Mouse (Mus musculus) monocyte, adult 5-6 weeks (primary cell): ENCODE results near the gene Gm11627. TPM values are rescaled to one million over a fixed set of nuclear protein-coding genes. Genes with fewer than 3 reads are reported as not detected.

Source experiments
- ATAC-seq: fragments of 153-309, 156-312 bp; replicated peaks from 2 replicates; pipeline ENCODE4 v1.8.0; 2017; ENCODE audit warnings: mild to moderate bottlenecking; ENCODE audit not compliant: low TSS enrichment, insufficient number of reproducible peaks, severe bottlenecking, poor library complexity, low FRiP score
- total RNA-seq: library from RNA; stranded (forward); fragments of 200-1000, 200-491, 200-594 nt; gene quantifications from 3 replicates; pipeline ENCODE4 v1.2.3, GENCODE M21; 2017

Gm11627 gene
- total RNA-seq, 1 experiment from 2014 or later, result not detected

DNA sequence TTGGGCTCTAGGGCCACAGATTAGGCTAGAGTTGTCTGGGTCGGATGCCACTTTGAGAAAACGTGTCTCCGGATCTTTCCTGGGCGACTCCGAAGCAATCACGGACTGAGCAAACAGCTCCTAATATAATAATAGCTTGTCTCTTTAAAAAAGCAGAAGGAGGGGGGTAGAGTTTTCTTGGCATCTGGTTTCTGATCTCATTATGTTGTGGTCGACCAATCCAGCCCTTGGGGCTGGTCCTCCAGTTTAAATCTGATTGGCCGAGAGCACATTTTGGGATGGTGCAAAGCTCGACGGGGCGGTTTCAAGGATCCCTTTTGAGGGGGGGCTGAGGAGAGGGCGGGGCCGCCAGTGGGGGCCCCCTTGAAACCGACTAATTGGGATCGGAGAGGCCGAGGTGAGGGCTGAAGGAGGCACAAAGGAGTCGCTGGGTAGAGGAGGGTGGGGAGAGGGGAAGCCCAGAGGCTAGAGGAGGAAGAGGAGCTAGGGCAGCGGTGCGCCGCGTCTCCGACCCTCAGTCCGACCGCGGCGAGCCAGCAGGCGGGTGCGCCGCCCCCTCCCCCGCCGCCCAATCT is 24.8 kb upstream of the Gm11627 start, which contains the start of gene Fzd2:
Gene Fzd2 (plus strand): TSS at position 387 of the 575 bp plus-strand sequence.
- ATAC-seq, result no peak; the same call in 1 of the 2 replicates

DNA sequence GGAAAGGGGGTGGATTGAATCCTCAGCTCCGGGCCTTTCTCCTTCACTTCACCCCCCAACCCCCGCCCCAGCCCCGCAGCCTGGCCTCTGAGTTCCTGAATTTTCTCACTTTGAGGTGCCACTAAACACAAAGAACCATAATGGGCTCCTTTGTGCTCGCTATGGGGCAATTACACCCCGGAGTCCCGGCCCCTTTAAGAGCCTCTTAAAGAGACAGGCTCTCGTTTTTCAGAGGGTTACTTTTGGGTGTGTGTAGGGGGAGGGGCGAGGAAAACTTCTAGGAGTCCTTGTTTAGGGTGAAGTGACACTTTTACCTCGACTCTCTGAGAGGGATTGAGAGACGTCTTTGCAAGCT is 24.2 kb upstream of the Gm11627 start:
- no peak for ATAC-seq

DNA sequence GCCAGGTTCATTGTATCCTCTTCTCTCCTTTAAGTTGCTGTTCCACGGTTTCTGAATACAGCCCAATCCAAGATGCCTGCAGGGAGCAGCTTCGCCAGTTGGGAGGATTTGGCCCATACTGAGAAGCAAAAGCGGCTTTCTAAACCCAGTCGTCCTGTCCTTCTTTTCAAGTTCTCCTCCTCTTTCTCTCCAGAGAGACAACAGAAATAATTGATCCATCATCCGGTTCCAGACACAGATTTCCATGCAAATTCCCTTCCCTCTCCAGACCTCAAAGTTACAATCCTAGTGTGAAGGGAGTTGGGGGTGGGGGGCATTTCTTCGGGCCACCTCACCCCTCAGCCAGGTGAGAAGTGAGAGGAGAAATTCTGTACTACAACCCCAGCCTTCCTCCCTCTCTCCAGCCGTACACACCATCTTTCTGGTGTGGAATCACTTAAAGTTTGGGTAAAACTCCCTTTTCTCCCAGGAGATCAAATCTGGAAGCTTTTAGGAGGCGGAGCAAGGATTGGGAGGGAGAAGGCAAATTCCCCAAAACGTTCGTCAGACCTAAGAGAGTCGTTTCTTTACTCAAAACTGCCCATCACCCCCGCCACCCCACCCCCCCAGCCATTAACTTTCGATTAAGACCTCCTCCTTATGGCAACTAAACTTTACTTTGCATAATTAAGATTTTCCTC is 23.7 kb upstream of the Gm11627 start:
- no peak for ATAC-seq

DNA sequence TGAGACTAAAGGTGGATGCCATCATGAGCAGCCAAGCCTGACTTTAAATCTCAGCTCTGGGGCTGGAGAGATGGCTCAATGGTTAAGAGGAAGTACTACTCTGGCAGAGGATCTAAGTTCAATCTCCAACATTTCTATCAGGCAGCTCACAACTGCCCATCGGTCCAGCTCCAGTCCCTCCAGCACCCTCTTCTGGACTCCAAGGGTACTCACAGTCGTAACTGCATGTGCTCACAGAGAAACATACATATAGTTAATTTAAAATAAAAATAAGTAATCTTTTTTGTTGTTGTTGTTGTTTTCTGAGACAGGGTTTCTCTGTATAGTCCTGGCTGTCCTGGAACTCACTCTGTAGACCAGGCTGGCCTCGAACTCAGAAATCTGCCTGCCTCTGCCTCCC is 20.7 kb upstream of the Gm11627 start:
- no peak for ATAC-seq

DNA sequence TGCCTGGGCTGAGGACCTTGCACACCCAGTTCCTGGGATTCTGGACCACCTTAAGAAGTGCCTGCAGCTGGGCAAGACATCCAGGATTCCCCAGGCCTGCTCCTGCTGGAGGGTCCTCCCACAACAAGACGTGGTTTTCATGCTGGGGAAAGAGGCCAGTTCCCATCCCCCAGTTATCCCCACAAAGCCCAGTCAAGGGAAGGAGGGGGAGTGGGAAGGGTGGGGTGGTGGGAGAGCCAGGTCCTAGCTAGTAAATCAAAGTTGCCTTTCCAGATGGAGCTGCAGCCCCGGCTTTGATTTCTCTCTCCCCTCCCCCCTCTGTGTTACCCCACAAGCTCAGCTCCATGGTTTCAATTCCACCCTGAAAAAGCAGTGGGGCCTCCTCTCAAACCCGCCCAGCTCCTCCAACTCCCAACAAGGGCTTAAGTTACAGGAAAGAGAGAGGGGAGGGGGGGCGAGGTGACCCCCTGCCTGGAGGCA is 16.1 kb upstream of the Gm11627 start:
- ATAC-seq, result no peak

DNA sequence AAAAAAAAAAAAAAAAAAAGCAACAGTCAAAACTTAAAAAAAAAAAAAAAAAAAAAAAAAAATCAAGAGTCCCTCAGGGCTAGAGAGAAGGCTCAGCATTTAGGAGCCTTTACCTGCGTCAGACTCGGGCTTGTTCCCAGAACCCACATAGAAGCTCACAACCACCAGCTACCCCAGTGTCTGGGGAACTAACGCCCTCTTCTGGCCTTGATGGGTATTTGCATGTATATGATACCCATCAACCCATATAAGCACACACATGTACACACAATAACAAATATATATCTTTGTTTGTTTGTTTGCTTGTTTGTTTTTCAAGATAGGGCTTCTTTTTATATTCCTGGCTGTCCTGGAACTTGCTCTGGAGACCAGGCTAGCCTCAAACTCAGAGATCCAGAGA is 8.3 kb upstream of the Gm11627 start:
- ATAC-seq, result no peak

DNA sequence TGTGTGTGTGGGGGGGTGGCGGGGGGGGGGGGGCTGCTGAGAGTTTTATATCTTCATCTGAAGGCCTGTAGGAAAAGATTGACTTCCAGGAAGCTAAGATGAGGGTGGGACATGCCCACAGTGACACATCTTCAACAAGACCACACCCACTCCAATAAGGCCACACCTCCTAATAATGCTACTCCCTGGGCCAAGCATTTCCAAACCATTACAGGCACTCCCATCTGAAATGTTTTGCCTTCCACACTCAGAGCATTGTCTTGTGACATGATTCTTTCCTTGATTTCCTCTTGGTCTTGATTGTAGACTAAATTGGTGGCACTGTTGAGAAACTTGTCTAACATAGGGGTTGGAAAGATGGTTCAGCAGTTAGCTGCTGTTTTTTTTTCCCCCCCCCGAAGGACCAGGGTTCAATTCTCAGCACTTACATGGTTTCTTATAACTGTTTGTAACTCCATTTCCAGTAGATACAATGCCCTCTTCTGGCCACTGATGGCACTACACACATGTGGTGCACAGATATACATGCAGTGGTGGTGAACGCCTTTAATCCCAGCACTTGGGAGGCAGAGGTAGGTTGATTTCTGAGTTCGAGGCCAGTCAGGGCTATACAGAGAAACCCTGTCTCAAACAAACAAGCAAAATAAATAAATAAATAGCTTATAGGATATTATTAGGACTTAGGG is 7.3 kb upstream of the Gm11627 start:
- no peak for ATAC-seq

DNA sequence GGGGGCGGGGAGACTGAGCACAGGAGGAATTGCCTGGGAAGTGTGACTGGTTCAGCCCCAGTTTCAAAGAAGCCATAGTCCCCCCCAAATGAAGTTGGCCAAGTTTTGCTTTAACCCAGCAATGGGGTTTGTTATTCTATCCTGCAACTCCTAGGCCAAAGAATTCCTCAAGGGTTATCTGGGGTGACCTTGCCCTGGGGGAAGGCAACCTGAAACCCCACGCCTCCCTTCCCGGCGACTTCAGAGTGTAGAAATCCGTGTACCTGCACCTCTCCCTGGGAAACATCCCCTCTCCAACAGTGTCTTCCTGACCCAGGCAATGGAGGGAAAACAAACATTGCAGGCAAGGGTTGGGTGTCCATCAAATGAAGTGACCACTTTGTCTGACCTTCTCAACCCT is 3.5 kb upstream of the Gm11627 start:
- ATAC-seq, result no peak

DNA sequence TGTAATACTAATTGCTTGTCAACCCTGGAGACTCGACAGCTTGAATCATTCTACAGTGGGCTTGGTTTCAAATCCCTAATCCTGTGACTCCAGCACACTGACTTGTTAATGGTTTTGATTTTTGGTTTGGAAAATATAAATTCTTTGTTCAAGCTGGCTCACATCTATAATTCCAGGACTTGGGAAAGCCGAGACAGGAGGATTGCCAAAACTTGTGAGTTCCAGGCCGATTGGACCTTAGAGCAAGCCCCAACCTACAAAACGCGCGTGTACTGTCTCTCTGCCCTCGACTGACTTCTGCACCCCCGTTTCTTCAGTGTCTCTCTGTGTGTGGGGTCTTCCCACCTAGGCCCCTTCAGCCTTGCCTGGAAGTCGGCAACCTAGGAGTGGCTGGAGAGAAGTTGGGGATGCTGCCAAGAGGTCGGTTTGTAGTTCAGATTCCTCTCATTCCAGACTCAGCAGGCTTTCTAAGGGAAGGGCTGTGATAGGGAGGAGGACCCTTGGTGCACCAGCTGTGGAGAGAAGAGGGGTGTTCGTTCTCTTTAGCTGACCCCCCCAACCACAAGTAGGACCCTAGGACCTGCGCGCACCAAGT is 2.9 kb upstream of the Gm11627 start:
- ATAC-seq, result no peak

DNA sequence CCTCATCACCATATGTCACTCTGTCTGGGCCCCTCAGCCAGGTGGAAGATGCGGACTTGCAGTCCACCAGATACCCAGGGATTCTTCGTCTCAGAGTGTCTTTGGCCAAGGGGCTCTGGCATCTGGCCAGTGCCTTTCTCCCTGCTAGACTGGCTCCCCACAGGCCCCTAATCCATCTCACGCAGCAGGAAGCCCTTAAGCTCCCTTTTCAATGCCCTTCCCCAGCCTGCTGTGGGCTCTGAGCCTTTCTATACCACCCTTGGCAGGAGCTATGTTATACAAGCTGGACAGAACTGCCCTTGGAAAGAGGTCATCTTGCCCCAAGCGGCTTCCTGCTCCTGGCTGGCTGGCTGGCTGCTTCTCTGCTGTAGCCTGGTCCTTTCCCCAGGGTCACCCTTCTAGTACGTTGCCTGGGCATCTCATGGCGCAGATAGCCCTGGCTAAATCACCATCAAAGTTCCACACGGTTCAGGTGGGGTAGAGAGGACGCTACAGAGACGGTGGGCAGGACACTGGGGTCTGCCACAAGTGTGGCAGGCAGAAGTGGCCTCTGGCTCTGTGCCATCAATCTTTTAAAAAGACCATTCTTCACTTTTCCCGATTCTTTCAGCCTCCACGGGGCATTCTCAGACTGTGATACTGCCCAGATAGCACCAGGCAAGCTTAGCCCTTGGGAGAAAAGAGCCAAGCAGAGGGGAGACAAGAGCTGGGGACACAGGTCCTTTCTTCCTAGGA is 2.2 kb upstream of the Gm11627 start:
- ATAC-seq, result no peak

DNA sequence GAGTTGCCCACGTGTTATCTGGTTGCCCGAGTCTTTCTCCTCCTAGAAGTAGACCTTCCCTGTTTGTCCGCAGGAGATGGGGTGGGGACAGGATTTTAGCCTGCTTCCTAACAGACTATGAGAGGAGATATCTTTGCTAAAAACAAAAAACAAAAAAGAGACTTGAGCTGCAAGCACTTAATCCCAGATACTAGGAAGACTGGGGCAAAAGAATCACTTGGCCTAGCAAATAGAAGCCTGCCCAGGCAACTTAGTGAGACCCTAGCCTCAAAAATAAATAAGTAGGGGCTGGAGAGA is 721 bp upstream of the Gm11627 start:
- ATAC-seq, result no peak

DNA sequence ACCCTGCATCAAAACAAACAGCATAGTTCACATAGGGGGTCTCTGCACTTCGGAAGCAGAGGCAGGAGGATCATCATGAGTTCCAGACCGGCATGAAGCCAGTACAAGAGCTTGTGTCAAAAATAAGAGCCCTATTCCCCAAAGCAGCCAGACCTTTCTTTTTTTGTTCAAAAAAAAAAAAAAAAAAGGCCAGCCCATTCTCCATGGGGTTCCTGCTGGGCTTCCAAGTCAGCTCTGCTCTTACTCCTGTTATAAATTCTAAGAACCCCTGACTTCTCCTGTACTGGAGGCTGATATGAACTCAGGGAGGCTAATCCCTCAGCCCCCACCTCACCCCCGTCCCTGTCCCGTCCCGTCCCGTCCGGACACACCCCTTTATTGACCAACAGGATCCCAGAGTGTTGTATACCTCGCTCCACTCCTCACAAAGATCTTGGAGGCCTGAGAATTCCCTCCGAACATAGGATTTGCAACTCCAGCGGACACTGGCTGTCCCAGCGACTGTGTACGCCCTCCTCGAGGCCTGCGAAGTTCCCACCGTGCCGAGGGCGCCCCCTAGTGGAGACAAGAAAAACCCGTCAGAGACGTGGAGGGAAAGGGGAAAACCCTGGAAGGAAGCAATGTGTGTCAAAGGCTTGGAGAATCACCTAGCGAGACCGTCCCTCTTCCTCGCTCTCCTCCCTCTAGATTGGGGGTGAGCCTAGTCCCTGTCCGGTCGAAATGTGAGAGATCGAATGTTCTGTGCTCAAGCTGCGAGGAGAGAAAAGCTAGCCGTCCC is 731 bp downstream of the Gm11627 start:
- peak; percentile 86 for ATAC-seq

DNA sequence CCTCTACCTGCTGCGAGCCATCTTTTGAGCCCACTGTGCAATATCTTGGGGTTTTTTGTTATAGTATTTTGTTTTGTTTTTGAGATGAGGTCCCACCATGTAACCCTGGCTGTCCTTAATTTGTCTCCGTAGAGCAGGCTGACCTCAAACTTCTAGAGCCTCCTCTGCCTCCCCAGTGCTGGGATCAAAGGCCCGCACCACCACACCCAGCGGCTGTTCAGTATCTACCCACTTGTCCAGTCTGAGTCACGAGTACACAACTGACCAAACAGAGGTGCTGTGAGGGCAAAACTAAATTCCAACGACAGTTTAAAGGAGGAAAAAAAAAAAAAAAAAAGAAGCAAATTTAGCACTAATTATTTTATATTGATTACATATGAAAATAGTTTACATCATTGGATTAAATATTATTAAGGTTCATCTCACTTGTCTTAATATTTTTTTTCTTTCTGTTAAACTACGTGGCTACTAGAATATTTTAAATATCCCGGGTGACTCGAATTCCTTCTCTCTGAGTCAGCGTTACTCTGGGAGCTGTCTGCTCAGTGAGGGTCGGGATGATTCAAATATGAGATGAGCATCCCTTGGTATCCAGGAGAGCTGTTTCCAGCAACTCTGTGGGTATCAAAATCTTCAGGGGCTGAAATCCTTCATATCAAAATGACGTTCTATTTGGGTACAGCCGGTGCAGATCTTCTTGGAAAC is 3.1 kb downstream of the Gm11627 start:
- ATAC-seq, result no peak

DNA sequence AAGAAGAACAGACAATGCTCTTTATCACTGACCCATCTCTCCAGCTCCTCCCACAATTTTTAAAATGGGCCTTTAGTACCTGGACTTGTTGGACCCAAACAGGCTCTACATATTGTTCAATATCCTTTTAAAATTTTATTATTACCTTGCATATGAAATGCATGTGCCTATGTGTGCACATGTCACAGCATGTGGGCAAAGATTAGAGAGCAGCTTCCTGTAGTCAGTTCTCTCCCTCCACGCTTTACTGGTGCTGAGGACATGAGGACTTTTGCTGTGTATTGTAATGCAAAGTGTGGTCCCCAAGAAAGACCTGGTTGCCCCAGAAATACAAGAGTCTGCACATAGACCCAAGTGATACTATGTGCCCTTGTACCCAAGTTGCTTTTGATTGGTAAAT is 4.2 kb downstream of the Gm11627 start:
- ATAC-seq, result no peak

DNA sequence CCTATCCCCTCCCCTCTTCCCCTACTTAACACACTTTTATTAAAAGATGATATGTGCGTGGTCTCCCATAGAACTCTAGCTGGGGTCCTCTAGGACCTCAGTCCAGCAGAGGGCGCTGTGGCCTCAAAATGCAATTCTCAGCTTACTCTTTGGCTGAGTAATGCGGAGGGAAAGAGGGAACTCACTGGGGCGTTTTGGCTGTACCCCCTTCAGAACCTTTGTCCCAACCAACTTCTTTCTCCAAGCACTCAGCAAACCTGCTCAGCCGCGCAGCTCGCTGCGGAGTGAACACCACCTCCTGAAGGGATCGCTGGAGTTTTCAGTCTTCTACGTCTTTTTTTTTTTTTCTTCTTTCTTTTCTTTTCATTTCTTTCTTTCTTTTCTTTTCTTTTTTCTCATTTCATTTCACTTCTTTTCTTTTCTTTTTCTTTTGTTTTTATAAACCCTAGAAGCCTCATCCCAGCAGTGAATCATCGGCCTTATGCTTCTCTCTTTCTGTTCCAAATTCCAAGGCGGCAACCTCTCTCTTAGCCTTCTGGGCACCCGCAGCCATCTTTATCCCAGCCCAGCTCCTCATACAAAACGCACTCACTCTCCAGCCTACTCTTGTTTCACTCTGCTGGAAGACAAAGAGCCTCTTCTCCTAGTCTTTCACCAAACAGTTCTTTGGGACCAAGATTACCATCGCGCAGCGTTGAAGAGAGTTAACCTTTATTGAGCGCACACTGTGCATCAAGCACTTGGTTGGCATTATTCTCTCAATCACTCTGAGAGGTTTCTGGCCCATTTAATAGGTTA is 6.2 kb downstream of the Gm11627 start:
- ATAC-seq, result peak; percentile 79

DNA sequence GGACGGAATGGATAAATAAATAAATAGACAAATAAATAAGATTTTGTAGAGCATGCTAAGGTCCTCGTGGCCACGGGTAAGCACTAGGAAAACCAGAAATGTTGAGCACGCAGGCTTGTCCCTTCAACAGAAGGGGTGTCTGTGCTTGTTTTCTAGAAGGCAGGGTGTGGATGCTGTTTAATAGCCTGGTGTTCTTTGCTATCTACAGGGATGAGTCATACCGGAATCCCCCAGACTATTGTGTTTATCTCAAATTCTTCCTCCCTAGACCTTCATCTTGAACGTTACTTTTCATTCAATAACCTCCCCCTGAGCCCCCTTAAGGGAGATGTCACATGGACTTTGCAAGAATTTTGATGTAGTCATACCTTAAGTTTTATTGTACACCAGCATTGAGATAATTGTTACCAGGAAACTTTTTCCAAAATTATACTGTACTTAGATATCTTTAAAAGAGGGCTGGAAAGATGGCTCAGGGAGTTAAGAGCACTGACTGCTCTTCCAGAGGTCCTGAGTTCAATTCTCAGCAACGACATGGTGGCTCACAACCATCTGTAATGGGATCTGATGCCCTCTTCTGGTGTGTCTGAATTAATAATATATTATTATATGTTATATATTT is 10.4 kb downstream of the Gm11627 start:
- ATAC-seq, result no peak

DNA sequence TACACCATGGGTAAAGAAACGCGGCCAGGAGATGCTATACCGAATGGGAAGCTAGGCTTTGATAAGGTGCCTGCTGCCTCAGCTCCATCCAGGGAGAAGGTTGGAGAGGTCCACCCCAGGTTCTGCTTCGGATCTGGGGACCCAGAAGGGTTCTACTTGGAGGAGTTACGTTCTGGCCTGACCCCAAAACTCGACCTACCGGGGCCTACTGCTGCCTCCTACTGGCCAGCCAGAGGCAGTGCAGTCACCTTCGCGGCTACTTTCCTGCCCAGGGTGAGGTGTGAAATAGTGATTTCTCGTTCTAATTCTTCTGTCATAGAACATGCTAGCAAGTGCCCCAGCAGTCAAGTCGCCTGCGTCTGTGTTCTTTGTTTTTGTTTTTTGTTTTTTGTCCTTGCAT is 11.1 kb downstream of the Gm11627 start:
- ATAC-seq, result no peak
